Mouse (Mus musculus): ENCODE data around the gene Spata13. TPM values are rescaled to one million over a fixed set of nuclear protein-coding genes. Genes with fewer than 3 reads are reported as not detected.

Spata13 gene
- total RNA-seq, 1 experiment from 2014 or later = 137 TPM

DNA sequence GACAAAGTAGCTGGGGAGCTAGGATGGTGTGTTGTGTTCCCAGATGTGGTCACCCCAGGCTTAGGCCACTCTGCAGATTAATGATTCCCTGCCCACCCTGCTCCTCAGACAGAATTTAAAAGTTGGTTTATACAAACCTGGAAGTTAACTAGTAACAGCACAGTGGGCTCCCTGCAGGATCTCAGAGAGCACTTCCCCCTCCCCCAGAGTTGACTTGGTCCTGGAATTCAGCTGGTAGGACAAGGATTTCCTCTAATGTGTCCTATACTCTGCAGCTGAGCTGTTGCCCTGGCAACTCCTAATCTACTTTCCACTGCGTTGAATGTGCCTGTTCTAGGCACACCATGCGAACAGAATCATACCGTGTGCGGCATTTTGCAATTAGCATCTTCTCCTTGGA, 30.8 kb downstream of the Spata13 start:
- ATAC-seq (ENCODE audit: extremely low read depth, insufficient number of reproducible peaks, low FRiP score, poor library complexity, severe bottlenecking) = no peak

- ATAC-seq (ENCODE audit: extremely low read depth, insufficient number of reproducible peaks, low FRiP score, poor library complexity, severe bottlenecking) = no peak
Measured at GRCm38 (mm10) chr14:60665263-60665662, 31.5 kb downstream of the Spata13 start.

- ATAC-seq (ENCODE audit: extremely low read depth, insufficient number of reproducible peaks, low FRiP score, poor library complexity, severe bottlenecking) = peak; percentile 46; the same call in 1 of the 2 replicates
Measured at GRCm38 (mm10) chr14:60666252-60666651, 32.5 kb downstream of the Spata13 start.

GRCm38 (mm10) chr14:60670191-60670590, 36.4 kb downstream of the Spata13 start:
- no peak for ATAC-seq (ENCODE audit: extremely low read depth, insufficient number of reproducible peaks, low FRiP score, poor library complexity, severe bottlenecking)

DNA sequence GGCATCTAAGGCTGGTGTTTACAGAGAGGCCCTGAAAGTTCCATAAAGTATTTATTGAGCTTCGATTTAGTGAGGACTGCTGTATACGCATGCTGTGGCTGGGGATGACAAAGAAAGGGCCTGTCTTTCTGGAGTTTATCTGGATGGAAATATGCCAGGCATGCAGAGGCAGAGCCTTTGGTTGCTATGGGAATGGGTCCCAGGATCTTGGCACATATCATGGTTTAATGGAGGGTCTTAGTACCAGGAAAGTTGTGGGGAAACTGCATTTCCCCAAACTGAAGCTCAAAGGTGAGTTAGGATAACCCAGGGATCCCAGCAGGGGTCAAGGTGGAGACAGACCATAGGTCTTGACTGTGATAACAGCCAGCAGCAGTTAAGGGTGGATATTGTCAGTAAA, 37.7 kb downstream of the Spata13 start:
- ATAC-seq (ENCODE audit: extremely low read depth, insufficient number of reproducible peaks, low FRiP score, poor library complexity, severe bottlenecking) = no peak

DNA sequence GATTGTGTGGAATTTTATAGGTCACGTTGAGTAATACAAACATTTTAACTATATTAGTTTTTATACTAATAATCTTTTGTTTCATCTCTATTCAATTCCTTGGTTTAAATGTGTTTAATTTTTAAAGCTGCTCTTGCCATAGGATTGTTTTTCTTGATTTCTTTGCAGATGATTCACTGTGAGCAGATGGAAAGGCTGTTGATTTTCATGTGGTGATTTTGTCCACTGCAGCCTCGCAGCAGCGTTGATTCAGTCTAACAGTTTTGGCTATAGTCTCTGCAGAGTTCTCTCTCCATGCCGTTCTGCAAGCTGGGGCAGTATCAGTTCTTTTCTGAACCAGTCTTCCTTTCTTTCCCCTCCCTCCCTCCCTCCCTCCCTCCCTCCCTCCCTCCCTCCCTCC, 41.9 kb downstream of the Spata13 start:
- no peak for ATAC-seq (ENCODE audit: extremely low read depth, insufficient number of reproducible peaks, low FRiP score, poor library complexity, severe bottlenecking)

- no peak for ATAC-seq (ENCODE audit: extremely low read depth, insufficient number of reproducible peaks, low FRiP score, poor library complexity, severe bottlenecking)
Measured at GRCm38 (mm10) chr14:60676625-60677314, 43.0 kb downstream of the Spata13 start.

GRCm38 (mm10) chr14:60682361-60683023, 48.7 kb downstream of the Spata13 start:
- ATAC-seq (ENCODE audit: extremely low read depth, insufficient number of reproducible peaks, low FRiP score, poor library complexity, severe bottlenecking) = peak; percentile 56

- no peak for ATAC-seq (ENCODE audit: extremely low read depth, insufficient number of reproducible peaks, low FRiP score, poor library complexity, severe bottlenecking)
Measured at GRCm38 (mm10) chr14:60683989-60684388, 50.2 kb downstream of the Spata13 start.

DNA sequence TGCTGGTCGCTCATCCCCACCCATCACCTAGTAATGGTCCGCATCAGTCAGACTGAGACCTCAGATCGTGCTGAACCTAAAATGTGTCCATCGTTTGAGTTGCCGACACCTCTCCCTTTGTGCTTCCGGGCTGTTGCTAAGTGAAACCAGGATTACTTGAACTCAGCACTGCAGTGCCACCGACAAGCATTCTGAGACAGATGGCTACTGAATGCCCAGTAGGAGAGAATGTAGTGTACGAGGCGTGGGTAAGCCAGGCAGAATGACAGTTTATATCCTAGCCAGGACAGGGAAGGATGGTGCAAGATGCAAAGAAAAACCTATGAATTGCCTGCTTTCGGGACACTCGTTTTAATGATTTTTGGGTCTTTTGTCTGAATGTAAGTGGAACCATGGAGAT, 52.9 kb downstream of the Spata13 start:
- no peak for ATAC-seq (ENCODE audit: extremely low read depth, insufficient number of reproducible peaks, low FRiP score, poor library complexity, severe bottlenecking)

DNA sequence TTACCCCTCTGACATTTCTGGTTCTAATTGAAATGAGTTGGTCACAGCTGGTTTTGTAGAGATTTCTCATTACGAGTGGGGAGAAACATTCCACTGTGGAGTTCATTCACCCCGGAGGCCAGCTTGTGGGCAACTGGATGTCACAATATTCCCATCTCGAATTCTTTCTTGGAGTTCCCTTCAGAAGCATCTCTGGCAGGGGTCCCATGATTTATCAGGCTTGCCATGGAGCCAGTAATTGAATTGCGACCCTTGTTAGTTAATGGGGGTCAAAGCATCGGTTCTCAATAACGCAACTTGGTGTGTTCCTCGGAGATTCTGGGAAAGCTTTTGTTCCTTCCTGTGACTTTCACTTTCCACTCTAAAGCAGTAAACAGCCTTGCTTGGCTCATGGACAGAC, 53.4 kb downstream of the Spata13 start:
- no peak for ATAC-seq (ENCODE audit: extremely low read depth, insufficient number of reproducible peaks, low FRiP score, poor library complexity, severe bottlenecking)

DNA sequence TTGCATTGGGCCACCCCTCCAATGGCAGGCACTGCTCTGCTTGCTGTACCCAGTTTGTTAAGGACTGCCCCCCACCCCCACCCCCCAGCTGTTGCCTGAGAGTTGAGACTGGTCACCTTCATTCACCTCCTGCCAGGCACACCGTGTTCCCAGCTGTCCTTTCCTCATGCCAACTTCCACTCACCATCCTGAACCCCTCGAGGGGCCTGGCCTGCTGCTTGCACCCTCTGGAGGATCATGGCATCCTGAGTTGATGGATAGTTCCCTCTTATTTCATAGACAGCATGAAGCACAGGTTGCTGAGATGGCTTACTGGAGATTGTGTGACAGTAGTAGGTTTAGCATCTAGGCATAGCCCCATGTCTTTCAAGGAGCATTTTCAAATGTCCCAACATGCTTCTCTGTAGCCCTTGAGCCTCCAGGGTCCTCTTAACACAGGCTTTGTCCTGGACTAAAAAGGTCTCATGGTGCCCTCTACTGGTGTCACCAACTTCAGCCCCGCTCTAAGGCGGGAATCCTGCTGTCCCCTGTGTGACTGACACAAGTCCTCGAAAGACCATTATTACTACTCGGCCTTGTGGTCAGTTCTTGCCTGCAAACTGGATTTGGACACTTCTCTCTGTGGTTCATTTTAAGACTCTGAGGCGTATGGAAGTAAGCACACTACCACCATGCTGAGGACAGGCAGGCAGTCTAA, 54.9 kb downstream of the Spata13 start:
- peak; percentile 62; the same call in 1 of the 2 replicates for ATAC-seq (ENCODE audit: extremely low read depth, insufficient number of reproducible peaks, low FRiP score, poor library complexity, severe bottlenecking)

DNA sequence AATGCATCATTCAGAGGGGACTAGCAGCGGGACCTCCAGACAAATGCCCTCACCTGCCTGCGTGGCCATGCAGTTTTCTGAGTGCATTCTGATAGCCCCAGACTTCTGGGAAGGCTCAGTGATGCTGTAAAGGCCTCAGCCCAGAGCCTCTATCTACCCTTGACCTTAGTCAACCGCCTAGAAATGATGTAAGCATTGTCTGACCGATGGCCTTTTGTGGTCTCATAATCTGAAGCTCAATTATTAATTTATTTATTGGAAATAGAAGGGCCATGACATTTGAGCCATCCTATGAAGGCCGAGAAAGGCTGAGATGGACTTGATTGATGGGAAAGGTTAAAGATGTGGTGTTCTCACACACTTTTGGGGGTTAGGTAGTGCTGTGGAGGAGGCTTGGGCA, 56.0 kb downstream of the Spata13 start:
- no peak for ATAC-seq (ENCODE audit: extremely low read depth, insufficient number of reproducible peaks, low FRiP score, poor library complexity, severe bottlenecking)

DNA sequence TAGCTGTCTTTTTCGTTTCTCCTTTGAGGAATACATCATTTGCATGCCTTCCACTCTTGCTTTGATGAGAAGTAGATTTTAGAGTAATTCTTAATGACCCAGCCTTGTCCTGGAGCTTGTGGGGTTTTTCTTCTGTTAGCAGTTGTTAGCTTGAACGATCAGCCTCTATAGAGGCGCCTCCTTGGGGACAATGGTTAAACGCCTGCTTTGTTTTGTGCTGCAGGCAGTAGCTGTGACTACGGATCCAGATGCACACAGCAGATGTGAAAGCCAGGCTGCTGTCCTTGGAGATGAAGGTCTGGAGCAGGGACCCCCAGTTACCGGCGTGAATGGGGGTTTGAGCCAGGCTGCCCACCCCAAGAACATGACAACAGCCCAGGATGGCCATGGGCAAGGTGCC, 56.8 kb downstream of the Spata13 start:
- no peak for ATAC-seq (ENCODE audit: extremely low read depth, insufficient number of reproducible peaks, low FRiP score, poor library complexity, severe bottlenecking)

- no peak for ATAC-seq (ENCODE audit: extremely low read depth, insufficient number of reproducible peaks, low FRiP score, poor library complexity, severe bottlenecking)
Measured at GRCm38 (mm10) chr14:60693122-60693536, 59.3 kb downstream of the Spata13 start.

DNA sequence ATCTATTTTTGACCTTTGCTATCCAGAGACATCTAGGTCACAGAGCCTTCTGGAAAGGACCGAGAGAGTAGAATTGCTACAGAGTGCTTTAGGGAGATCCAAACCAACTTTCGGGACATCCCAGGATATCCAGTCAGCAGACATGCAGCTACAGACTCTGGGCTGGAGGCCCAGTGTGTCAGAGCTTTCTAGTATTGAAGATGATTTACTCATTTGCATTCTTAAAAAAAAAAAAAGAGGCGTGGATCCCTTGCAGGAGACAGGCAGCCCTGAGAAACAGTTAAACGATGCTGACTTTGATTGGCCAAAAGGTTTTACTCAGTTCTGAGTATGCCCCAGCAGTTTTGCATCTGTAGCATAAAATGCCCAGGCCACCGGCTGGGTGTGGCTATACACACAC, 59.9 kb downstream of the Spata13 start:
- ATAC-seq (ENCODE audit: extremely low read depth, insufficient number of reproducible peaks, low FRiP score, poor library complexity, severe bottlenecking) = no peak

DNA sequence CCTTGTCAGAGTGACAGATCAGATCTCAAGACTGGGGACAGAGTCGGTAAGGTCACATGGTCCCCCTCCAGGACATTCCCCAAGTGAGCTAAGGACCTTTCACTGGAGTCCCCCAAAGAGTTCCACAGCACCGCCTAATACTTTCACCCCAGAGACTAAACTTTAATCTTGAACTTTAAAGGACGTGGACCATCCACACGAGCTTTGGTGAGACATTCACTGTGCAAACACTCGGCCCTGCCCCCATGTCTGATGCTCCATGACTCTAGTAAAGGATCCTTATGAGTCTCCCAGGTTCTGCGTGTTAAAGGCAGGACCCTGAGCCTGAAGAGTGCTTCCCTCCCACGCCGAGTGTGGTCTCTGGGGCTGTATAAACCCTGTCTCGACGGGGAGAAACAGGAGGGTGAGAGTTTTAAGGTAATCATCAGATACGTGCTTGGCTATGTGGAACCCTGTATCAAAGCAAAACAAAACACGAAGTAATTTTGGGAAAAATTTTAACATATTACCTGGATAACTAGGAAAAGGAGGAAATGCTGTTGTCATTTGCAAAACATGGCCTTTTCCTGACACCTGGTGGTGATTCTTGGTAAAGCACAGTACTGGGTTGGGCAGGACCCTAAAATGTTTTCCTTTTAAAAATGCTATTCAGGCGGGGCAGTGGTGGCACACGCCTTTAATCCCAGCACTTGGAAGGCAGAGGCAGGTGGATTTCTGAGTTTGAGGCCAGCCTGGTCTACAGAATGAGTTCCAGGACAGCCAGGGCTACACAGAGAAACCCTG, 60.6 kb downstream of the Spata13 start:
- no peak for ATAC-seq (ENCODE audit: extremely low read depth, insufficient number of reproducible peaks, low FRiP score, poor library complexity, severe bottlenecking)

DNA sequence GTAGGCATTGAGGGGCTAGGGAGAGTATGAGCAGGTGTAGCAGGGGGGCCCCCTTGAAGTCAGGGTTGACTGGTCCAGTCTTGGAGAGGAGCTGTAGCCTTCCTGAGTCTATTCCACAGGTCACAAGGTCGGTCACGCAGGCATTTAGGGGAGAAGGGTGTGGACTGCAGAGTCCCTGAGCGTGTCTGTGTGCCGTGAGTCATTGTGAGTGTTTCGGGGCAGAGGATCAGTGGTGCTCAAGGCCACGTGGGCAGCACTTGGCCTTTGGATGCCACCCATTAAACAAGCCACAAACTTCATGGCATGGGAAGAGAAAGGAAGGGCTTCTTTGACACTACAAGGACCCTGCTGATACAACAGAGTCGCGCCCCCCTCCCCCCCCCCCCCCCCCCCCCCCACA, 63.5 kb downstream of the Spata13 start:
- ATAC-seq (ENCODE audit: extremely low read depth, insufficient number of reproducible peaks, low FRiP score, poor library complexity, severe bottlenecking) = no peak

DNA sequence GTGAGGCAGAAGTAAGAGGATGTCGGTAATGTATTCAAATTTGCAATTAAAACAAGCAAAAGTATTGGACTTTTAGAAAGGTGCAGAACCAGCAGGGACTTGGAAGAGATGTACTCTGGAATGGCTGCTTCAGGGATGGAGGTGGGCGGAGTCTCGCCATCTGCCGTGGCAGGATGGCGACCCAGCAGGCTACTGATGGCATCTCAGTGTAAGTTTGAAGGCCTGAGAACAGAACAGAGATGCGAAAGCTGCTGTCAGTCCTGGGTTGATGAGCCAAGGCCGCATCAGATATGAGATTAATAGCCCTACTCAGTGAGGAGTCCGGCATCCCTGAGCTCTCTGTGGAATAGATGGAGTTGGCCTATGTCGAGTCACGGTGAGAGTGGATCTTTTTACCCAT, 65.2 kb downstream of the Spata13 start:
- ATAC-seq (ENCODE audit: extremely low read depth, insufficient number of reproducible peaks, low FRiP score, poor library complexity, severe bottlenecking) = no peak

Data from neutrophil, adult 5-6 weeks (primary cell).